Mouse (Mus musculus) adrenal gland, adult 2 months (tissue): ENCODE data around the gene Lrrc2. TPM values are rescaled to one million over a fixed set of nuclear protein-coding genes. Genes with fewer than 3 reads are reported as not detected.

ENCODE experiments used
- DNase-seq: peaks from one replicate; pipeline ENCODE4 v3.0.0; 2021
- microRNA-seq, 2 experiments: library from miRNA; unstranded; fragments of <30 nt; microRNA quantifications; one replicate each; pipeline ENCODE4 v1.2.0; 2021
- polyA plus RNA-seq: library from polyadenylated mRNA; depleted of rRNA; stranded (reverse); fragments of >200 nt; gene quantifications from 2 replicates; pipeline ENCODE4 v1.2.3, GENCODE M21; 2012; rRNA removed
- total RNA-seq, 2 experiments: library from RNA; stranded (reverse); gene quantifications; 2 replicates each; pipeline ENCODE4 v1.2.3; 2021

Lrrc2 gene
- total and polyA plus RNA-seq, 3 experiments = 0.34 to 18.5 (median 8.0) TPM

DNA sequence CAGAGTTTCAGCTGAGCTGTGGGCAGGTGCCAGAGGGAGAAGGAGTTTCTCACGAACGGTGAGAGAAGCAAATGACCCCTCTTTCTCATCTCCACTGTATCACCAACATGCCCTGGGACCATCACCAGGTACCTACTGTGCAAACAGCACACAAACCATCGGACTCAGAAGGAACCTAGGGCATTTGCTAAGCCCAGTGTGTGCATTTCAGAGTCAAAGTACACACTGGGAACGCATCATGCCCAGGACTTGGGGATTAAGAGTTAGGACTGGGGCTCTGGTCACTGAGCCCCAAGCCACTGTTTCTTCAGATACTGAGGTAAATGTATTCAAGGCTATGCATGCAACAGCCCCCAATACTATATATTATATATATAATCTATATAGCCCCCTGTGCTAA is 36.0 kb downstream of the Lrrc2 start:
- DNase-seq = no peak

DNA sequence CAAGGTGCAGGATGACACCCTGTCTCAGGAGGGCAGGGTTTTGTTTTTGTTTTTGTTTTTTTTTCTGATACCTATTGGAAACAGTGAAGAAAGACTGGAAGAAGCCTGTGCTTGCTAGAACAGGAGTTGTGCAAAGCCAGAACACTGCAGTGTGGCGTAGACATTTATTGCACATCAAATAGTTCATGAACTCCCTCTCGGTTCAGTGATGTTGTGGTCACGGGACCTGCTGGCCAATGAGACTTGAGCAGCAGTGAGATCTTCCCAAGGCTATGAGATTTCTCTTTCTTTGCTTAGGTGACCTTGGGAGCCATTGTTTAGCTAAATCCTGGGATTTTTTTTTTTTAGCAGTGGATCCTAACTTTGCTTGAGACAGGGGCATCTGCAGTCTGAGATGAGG is 36.7 kb downstream of the Lrrc2 start:
- no peak for DNase-seq

DNA sequence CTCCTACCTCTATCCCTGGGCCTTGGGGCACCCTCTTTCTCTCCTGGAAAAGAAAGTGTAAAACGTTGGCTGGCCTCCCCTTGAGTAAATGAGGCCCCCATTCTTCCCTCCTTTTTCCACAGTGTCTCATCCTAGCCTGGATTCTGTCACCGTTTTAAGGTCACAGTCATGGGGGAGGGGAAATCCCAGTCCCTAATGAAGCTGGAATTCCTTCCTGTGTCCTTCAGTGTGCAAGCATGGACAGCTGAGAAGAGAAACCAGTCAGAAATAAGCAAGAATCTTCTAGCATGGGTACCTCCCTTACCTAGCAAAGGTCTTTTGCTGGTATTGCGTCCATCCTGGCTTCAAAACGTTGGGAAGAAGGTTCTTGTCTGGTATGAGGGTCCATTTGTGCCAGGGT is 37.8 kb downstream of the Lrrc2 start:
- DNase-seq = no peak

DNA sequence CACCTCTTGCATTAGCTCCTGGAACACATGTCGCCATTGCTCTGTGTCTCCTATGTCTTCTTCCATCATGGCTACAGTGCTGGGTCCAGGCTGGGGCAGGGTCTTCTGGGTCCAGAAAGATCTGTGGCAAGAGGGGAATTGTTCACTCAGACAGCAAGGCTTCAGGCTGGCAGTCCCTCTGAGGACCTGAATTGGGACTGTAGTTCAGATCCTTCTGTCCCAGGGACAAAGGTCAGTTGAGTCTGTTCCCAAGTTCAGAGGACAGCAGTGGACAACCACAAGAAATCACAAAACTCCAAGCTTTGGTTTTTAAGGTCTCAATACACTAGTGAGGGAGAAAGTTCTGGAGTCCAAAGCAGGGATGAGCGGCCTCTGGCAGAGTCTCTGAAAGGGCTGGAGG is 38.2 kb downstream of the Lrrc2 start:
- DNase-seq = no peak

DNA sequence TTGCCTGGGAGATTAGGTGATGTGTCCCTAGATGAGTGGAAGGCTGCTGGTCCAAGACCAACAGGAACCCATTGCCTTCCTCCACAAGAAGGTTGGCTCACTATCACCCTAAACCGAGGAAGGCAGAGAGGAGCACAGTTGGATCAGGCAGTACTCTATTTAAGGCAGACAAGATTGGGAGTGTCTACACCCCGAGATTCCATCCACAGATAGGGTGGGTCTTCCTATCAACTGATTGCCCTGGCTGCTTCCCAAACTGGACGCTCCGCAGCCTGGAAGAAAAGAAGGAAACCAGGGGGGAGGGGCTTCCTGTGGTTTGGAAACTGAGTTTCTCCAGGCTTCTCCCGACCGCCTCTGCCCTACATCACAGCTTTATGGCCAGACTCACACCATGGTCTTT is 38.9 kb downstream of the Lrrc2 start, which contains the start of gene Rtp3:
TSS of gene Rtp3 (minus strand) at position 380 of the 400 bp plus-strand sequence.
- peak; percentile 49 for DNase-seq

DNA sequence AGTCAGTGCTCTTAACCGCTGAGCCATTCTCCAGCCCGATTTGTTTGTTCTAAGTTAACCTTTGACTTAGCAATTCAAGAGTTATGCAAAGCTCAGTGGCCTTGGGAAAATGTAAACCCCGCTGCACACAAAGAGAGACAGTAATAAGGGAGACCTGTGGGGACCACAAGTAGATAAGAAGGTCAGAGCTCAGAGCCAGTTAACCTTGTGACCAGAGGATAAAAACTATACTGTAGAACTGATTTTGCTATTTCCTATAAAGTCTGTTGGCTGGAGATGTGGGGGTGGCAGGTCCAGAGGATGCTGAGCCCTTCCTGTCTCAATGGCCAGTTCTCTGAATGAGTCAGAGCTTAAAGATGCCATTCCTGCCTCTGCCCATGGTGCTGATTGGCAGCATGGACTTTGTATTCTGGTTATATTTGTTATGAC is 42.0 kb downstream of the Lrrc2 start:
- no peak for DNase-seq

DNA sequence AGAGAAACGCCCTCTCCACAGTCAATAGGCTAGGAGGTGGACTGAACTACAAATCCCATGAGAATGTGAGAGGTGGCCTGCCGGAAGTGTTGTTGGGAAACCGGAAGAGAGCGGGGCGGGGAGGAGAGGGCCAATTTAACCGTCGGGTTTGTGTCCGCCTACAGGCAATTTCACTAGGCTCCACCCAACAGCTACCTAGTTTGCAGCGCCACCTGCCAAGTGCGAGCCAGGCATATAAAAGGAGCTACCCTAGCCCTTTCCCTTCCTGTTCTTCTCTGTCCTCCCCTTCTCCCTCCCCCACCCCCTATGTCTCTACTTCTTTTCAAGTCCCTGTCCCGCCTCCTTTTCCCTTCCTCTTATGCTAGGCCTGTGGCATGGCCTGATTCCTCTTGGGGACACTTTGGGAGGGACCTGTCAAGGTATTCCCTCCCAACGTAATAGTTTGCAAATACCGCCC is 43.4 kb downstream of the Lrrc2 start:
- DNase-seq = peak; percentile 85

DNA sequence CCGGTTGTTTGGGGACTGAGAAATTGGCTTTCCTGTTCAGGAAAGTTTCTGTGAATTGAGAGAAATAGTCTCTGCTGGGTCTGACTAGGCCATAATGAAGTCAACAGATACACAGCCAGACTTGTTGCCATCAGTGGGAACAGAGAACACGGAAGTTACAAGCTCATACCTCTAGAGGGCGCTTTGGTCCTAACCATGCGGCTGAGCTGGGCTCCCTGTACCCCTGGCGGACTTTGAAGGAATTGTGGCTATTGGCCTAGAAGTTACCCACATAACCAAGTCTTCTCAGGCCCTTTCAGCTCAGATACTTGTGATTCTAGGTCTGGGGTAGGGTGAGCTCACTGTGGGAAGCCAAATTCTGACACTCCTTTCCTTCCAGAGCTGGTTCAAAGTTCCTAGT is 45.9 kb downstream of the Lrrc2 start:
- DNase-seq = peak; percentile 78

DNA sequence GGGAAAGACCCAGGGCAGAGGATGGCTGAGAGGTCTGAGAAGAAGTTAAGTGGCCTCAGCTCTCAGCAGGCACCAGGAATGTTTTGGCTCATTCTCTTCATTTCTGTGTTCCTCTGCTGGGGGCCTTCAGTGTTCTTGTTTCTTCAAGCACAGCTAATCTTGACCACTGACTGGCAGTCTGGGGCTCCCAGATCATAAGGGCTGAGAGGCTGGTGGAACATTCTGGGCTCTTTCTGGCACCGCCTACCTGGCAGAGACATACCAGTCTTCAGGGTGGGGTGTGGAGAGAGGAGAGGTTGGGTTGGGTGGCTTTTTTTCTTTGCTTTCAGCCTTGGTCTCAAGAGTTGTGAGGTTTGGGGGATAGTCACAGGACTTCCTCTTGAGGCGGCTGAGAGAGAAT is 47.7 kb downstream of the Lrrc2 start:
- no peak for DNase-seq

DNA sequence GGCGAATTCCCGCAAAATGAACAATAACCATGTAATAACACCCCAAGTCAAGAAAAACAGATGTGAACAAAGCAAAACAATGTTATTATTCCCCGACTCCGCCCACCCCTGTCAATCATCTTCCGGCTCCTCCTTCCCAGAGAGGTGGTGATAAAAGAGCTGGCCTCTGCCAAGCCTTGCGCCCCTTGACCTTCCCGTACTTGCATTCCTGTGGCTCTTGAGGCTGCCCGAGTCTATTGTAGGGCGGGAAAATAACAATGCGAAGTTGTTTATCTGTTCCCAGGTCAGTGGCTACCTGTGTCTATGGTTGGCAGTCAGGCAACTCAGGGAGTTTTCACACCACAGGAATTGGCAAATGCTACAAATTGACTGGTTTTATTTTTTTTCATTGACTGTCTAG is 48.5 kb downstream of the Lrrc2 start:
- DNase-seq = peak; percentile 45

DNA sequence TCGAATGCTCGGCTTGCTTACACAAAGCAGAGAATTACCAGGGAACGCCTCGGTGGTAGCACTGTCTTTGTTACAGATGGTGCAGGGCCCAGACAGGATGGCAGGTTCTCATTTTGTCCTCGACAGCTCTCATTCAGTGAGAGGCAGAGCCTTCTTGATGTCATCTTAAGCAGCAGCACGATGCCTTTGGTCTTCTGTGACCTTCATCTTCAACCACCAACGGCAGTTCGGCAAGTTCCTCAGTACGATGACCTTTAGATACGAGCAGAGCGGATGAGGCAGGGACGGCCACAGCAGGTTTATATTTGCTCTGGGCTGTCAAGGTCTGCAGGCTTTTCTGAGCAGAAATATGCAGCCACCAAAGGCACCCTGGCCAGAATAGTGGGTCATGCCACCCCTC is 50.3 kb downstream of the Lrrc2 start:
- peak; percentile 35 for DNase-seq

DNA sequence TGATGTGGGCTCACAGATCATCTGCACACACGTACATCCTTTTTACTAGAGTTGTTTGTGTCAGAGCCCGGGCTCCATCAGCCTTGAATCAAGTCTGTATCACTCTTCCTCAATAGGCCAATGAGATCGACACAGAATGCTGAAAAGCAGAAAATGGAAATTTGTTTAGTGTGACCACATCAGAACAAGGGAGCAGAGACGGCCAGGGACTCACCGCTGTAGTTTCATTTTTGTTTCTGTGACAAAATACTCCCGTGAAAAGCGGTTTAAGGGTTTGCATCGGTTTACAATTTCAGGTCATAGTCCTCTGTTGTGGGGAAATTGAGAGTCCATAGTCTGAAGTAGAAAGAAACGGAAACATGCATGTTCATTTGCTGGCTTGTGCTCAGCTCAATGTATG is 51.9 kb downstream of the Lrrc2 start:
- no peak for DNase-seq

DNA sequence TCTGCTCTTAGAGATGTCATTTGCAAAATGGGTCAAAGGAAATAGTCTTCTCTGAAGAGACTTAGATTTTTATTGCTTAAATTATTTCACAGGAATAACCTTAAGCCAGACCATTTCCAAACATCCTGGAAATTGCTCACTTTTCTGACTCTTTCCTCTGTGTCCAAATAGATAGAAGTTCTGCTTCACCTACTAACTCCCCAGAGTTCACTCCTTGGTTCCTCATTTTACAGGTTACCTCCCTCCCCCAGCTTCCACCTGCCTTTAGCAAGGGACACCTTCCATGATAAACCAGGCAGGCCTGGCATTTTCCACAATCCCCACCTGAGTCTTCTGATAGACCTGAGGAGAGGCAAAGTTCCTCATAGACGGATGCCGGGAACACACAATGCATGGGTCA is 55.2 kb downstream of the Lrrc2 start:
- DNase-seq = no peak

DNA sequence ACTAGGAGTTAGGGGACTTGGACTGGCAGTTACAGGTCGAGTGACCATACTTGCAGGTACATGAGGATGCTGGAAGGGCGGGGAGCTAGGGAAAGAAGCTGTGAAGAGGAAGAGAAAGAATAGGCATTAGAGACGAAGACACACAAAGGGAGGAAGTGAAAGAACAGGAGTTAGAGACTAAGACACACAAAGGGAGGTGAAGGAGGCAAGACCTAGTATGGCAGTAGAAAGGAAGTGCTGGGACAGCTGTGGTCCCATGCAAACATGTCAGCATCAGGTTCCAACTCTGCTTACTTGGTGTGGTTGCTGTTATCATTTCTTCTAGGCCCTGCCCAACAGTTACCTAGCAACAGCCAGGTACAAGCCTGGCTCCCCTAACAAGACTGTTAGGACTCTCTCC is 58.4 kb downstream of the Lrrc2 start:
- DNase-seq = no peak

DNA sequence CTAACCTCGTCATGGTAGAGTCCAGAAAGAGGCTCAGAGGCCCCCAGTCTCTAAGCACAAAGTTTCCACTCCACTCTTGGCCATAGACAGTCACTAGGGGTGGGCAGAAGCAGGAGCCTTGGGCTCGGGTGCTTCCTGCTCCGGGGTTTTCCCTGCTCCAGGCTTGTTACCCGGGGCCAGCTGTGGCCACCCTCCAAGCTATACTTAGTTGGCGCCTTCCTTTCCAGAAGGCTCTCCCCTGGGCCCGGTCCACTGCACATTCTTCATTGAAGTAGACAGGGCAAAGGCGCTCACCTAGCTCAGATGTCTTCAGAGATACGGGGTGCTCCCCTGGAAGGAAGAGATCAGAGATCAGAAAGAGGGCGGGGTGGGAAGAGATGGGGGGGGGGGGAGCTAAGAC is 60.2 kb downstream of the Lrrc2 start:
- DNase-seq = peak; percentile 61

DNA sequence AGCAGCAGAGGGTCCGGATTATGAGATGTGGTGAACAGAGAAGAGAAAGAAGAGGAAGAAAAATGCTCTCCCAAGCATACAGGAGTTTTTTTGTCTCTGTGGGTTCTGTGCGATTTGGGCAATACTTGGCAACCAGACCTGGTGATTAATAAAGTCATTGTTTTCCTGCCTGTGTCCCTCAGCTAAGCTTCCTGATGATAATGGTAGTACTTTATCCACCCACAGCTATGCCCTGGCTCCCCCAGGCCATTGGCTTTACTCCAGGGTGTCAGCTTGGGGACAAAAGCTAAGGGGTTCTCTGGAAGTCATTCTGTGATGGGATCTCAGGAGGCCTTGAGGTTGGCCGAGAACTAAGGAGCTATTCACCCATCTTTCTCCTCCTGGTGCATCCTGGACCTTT is 60.7 kb downstream of the Lrrc2 start:
- DNase-seq = peak; percentile 55

DNA sequence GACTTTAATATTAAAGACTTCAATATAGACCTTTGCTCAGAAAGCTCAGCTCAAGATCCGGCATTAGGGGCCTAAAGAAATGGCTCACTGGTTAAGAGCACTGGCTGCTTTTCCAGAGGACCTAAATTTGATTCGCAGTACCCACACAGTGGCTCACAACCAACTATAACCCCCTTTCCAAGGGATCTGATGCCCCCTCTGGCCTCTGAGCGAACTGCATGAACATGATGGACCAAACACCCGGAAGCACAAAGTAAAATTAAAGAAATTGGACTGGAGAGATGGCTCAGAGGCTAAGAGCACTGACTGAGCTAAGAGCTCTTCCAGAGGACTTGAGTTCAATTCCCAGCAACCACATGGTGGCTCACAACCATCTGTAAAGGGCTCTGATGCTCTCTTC is 64.3 kb downstream of the Lrrc2 start:
- no peak for DNase-seq

DNA sequence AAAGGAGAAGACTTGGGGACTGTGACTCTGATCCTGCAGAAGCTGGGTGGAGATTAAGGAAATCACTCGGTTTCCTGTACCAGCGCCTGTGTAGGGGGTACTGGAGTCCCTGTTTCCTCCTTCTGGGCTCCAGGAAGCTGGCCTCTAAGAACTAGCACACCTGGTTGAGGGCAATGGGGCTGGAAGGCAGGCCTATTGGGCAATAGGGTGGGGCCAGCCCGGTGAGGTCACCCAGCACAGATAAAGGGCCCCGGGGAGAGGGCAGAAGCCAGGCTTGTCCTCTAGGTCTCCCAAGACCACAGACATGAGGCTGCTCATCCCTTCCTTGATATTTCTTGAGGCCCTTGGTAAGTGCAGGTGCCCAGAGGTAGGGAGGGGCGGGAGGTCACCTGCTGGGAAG is 67.7 kb downstream of the Lrrc2 start, which contains the start of gene Ltf:
TSS of gene Ltf (plus strand) at position 250 of the 400 bp plus-strand sequence.
- DNase-seq = no peak

DNA sequence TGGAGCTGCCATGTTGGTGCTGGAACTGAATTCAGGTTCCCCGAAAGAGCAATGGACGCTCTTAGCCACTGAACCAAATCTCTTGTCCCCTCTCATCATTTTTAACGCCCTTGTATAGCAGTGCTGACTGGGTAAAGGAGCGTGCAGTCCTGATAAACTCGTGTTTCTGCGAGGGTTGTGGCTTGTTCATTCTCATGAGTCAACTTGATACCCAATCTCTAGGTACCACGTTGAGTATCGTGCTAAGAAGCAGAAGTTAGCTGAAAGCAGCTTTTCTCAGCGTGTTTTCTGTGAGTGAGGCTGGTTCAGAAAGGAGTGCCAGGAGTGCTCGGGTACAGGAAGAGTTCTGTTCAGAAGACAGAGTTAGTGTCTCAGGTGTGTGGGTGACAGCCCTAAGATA is 75.4 kb downstream of the Lrrc2 start:
- no peak for DNase-seq

Small RNA genes lying within 50 kb of the gene (microRNA-seq; reads per million reads assigned to microRNA genes)
- 0 reads per million in 2 experiments for gene Gm24269

Other genes with a start within 250 kb of the Lrrc2 start
- gene Myl3, start 209.7 kb upstream of the Lrrc2 start, total RNA-seq = under 1 TPM in 1 of 2 experiments, not detected in 1; 0.66 TPM
- 0.22 TPM in 1 of 2 replicates, not detected in the other for gene Myl3, start 209.7 kb upstream of the Lrrc2 start, polyA plus RNA-seq
- gene Pth1r, start 204.4 kb upstream of the Lrrc2 start, total RNA-seq = 10 to 100 TPM; 14.7 to 16.3 TPM
- gene Pth1r, start 204.4 kb upstream of the Lrrc2 start, polyA plus RNA-seq = 37.8 and 51.4 TPM in 2 replicates
- gene Prss42, start 153.4 kb upstream of the Lrrc2 start, total RNA-seq = not detected
- not detected in 2 replicates for gene Prss42, start 153.4 kb upstream of the Lrrc2 start, polyA plus RNA-seq
- gene Prss44, start 137.6 kb upstream of the Lrrc2 start, total RNA-seq = not detected
- gene Prss44, start 137.6 kb upstream of the Lrrc2 start, polyA plus RNA-seq = not detected in 2 replicates
- not detected for gene Prss43, start 124.9 kb upstream of the Lrrc2 start, total RNA-seq
- gene Prss43, start 124.9 kb upstream of the Lrrc2 start, polyA plus RNA-seq = not detected in 2 replicates
- not detected for gene Prss45, start 117.0 kb upstream of the Lrrc2 start, total RNA-seq
- not detected in 2 replicates for gene Prss45, start 117.0 kb upstream of the Lrrc2 start, polyA plus RNA-seq
- not detected for gene Prss46, start 107.0 kb upstream of the Lrrc2 start, total RNA-seq
- gene Prss46, start 107.0 kb upstream of the Lrrc2 start, polyA plus RNA-seq = not detected in 2 replicates
- not detected for gene Prss50, start 93.6 kb upstream of the Lrrc2 start, total RNA-seq
- not detected in 2 replicates for gene Prss50, start 93.6 kb upstream of the Lrrc2 start, polyA plus RNA-seq
- 10 to 100 TPM; 13.3 to 20.2 TPM for gene Als2cl, start 71.7 kb upstream of the Lrrc2 start, total RNA-seq
- gene Als2cl, start 71.7 kb upstream of the Lrrc2 start, polyA plus RNA-seq = 43.0 and 52.5 TPM in 2 replicates
- 1 to 10 TPM; 2.0 to 3.9 TPM for gene Tmie, start 71.4 kb upstream of the Lrrc2 start, total RNA-seq
- 2.2 and 4.6 TPM in 2 replicates for gene Tmie, start 71.4 kb upstream of the Lrrc2 start, polyA plus RNA-seq
- not detected for gene Fam240a, start 34.7 kb upstream of the Lrrc2 start, total RNA-seq
- gene Fam240a, start 34.7 kb upstream of the Lrrc2 start, polyA plus RNA-seq = not detected in 2 replicates
- not detected for gene Tdgf1, start 5.4 kb upstream of the Lrrc2 start, total RNA-seq
- gene Tdgf1, start 5.4 kb upstream of the Lrrc2 start, polyA plus RNA-seq = not detected in 2 replicates
- gene Rtp3, start 39.0 kb downstream of the Lrrc2 start, total RNA-seq = 1 to 10 TPM; 3.9 to 4.7 TPM
- gene Rtp3, start 39.0 kb downstream of the Lrrc2 start, polyA plus RNA-seq = 8.7 and 8.8 TPM in 2 replicates
- gene Ltf, start 67.7 kb downstream of the Lrrc2 start, total RNA-seq = 1 to 10 TPM in 1 of 2 experiments, under 1 TPM in 1; 0.86 to 2.1 TPM
- gene Ltf, start 67.7 kb downstream of the Lrrc2 start, polyA plus RNA-seq = 0.26 TPM in 1 of 2 replicates, not detected in the other
- gene Ccrl2, start 106.0 kb downstream of the Lrrc2 start, total RNA-seq = 10 to 100 TPM in 1 of 2 experiments, 1 to 10 TPM in 1; 8.0 to 10.1 TPM
- 4.8 and 5.2 TPM in 2 replicates for gene Ccrl2, start 106.0 kb downstream of the Lrrc2 start, polyA plus RNA-seq
- gene Lrrfip2, start 166.0 kb downstream of the Lrrc2 start, total RNA-seq = 10 to 100 TPM; 51.4 to 60.7 TPM
- 10.7 and 11.6 TPM in 2 replicates for gene Lrrfip2, start 166.0 kb downstream of the Lrrc2 start, polyA plus RNA-seq